ENCODE assay signal across 8 mouse cellular contexts in genomic region chr14:25694569-25694897, GRCm38 (mm10). TPM values are rescaled to one million over a fixed set of nuclear protein-coding genes. Genes with fewer than 3 reads are reported as not detected.
DNase-seq lines count a peak whose midpoint lies in the region; ATAC-seq and TF ChIP-seq lines count a peak whose summit lies in the region.

No protein-coding gene starts in this region.

- peak overlapping the region; percentile 88 for H3K9ac ChIP-seq in embryonic facial prominence, embryonic 13.5 days
- peak overlapping the region; percentile 55 for H3K9ac ChIP-seq in intestine, postnatal 0 days (ENCODE audit: low read depth, low read length)
- peak overlapping the region; percentile 80 for H3K9ac ChIP-seq in lung, embryonic 14.5 days
- H3K9ac ChIP-seq in stomach, postnatal 0 days (ENCODE audit: low read length), result peak overlapping the region; percentile 82

- H3K4me2 ChIP-seq in embryonic facial prominence, embryonic 13.5 days, result peak overlapping the region; percentile 97
- peak overlapping the region; percentile 86 for H3K4me2 ChIP-seq in intestine, postnatal 0 days (replicated peaks; ENCODE audit: low read depth)
- peak overlapping the region; percentile 77 for H3K4me2 ChIP-seq in lung, embryonic 14.5 days
- peak overlapping the region; percentile 98 for H3K4me2 ChIP-seq in stomach, postnatal 0 days (replicated peaks; ENCODE audit: low read depth)

- no peak overlapping the region for H3K27ac ChIP-seq in embryonic facial prominence, embryonic 13.5 days
- H3K27ac ChIP-seq in intestine, postnatal 0 days (ENCODE audit: low read depth, low read length), result peak overlapping the region; percentile 71
- H3K27ac ChIP-seq in lung, embryonic 14.5 days (ENCODE audit: low read depth), result no peak overlapping the region
- no peak overlapping the region; the same call in 1 of the 2 replicates for H3K27ac ChIP-seq in stomach, postnatal 0 days (replicated peaks)

- H3K9me3 ChIP-seq in embryonic facial prominence, embryonic 13.5 days, result no peaks in the 10 kb centered on the region
- no peaks in the 10 kb centered on the region for H3K9me3 ChIP-seq in intestine, postnatal 0 days (ENCODE audit: control insufficient read depth)
- H3K9me3 ChIP-seq in lung, embryonic 14.5 days (ENCODE audit: low read depth, low read length), result no peaks in the 10 kb centered on the region
- no peaks in the 10 kb centered on the region for H3K9me3 ChIP-seq in stomach, postnatal 0 days (ENCODE audit: control insufficient read depth, low read length)

- TF ChIP-seq CTCF in intestine, postnatal 0 days (IDR thresholded peaks at IDR 0.05; ENCODE audit: low read depth), result no peak
- TF ChIP-seq CTCF in lung, embryonic 14.5 days (IDR thresholded peaks at IDR 0.05; ENCODE audit: low read depth), result no peak
- TF ChIP-seq CTCF in stomach, postnatal 0 days (IDR thresholded peaks at IDR 0.05; ENCODE audit: low read depth), result no peak

- TF ChIP-seq EP300 in stomach, postnatal 0 days (optimal IDR thresholded peaks at IDR 0.05), result no peak

- no peaks in the 10 kb centered on the region for H3K27me3 ChIP-seq in embryonic facial prominence, embryonic 13.5 days
- no peaks in the 10 kb centered on the region for H3K27me3 ChIP-seq in intestine, postnatal 0 days (replicated peaks; ENCODE audit: control insufficient read depth, insufficient read depth, low read length)
- H3K27me3 ChIP-seq in lung, embryonic 14.5 days (ENCODE audit: insufficient read depth, low read length), result no peaks in the 10 kb centered on the region
- no peaks in the 10 kb centered on the region for H3K27me3 ChIP-seq in stomach, postnatal 0 days (ENCODE audit: control insufficient read depth, insufficient read depth, low read length)

- WGBS in embryonic facial prominence, embryonic 13.5 days, result under 1% methylated on average over 10 of the region's 10 CpGs
- 2% methylated on average over 10 of the region's 10 CpGs for WGBS in intestine, postnatal 0 days
- WGBS in lung, embryonic 14.5 days, result under 1% methylated on average over 10 of the region's 10 CpGs
- 1% methylated on average over 10 of the region's 10 CpGs for WGBS in stomach, postnatal 0 days

- ATAC-seq in embryonic facial prominence, embryonic 13.5 days (ENCODE audit: insufficient number of reproducible peaks, insufficient read depth, low FRiP score, low TSS enrichment, low read depth), result no peak; the same call in 1 of the 2 replicates
- peak; percentile 38; the same call in 1 of the 2 replicates for ATAC-seq in intestine, postnatal 0 days
- peak; percentile 45 for ATAC-seq in lung, embryonic 14.5 days (ENCODE audit: insufficient read depth)
- peak; percentile 62 for ATAC-seq in stomach, postnatal 0 days (ENCODE audit: low FRiP score, low TSS enrichment)

- peaks cover 38% of the 10 kb centered on the region for H3K36me3 ChIP-seq in embryonic facial prominence, embryonic 13.5 days
- H3K36me3 ChIP-seq in intestine, postnatal 0 days (ENCODE audit: control insufficient read depth, insufficient read depth), result peaks cover 38% of the 10 kb centered on the region
- peaks cover 39% of the 10 kb centered on the region for H3K36me3 ChIP-seq in lung, embryonic 14.5 days (ENCODE audit: insufficient read depth)
- H3K36me3 ChIP-seq in stomach, postnatal 0 days (ENCODE audit: control insufficient read depth, insufficient read depth, low read length), result peaks cover 11% of the 10 kb centered on the region

- peaks cover 30% of the 10 kb centered on the region for H3K4me1 ChIP-seq in embryonic facial prominence, embryonic 13.5 days
- peaks cover 7% of the 10 kb centered on the region for H3K4me1 ChIP-seq in intestine, postnatal 0 days (replicated peaks; ENCODE audit: control insufficient read depth, insufficient read depth, low read length)
- H3K4me1 ChIP-seq in lung, embryonic 14.5 days (ENCODE audit: insufficient read depth), result peaks cover 9% of the 10 kb centered on the region
- no peaks in the 10 kb centered on the region for H3K4me1 ChIP-seq in stomach, postnatal 0 days (replicated peaks; ENCODE audit: control insufficient read depth, insufficient read depth)

- H3K4me3 ChIP-seq in embryonic facial prominence, embryonic 13.5 days, result peak overlapping the region; percentile 85
- peak overlapping the region; percentile 69 for H3K4me3 ChIP-seq in intestine, postnatal 0 days (ENCODE audit: low read depth, low read length)
- H3K4me3 ChIP-seq in lung, embryonic 14.5 days (ENCODE audit: low read depth, low read length), result peak overlapping the region; percentile 75
- peak overlapping the region; percentile 77 for H3K4me3 ChIP-seq in stomach, postnatal 0 days (ENCODE audit: low read depth, low read length)

- DNase-seq in lung, adult 18-20 months, result peak; percentile 53 to 68
- no peak for DNase-seq in lung, postnatal 25 days (ENCODE audit: low spot score)
- DNase-seq in lung, embryonic 14.5 days, result peak; percentile 33
- peak; percentile 78 for DNase-seq in stomach, postnatal 0 days (ENCODE audit: low spot score)
- DNase-seq in frontal cortex, adult 2 months (ENCODE audit: extremely low spot score in 1 of 2, low spot score in 1 of 2), result no peak
- DNase-seq in right cerebral cortex, postnatal 4 days, result no peak

RNA-seq across cellular contexts. Expression of gene Ppif, which starts 0.6 kb away (rescaled TPM):
- polyA plus RNA-seq in embryonic facial prominence, embryonic 13.5 days (2015; fragmentation: Nextera tagmentation; extraction: Ambion mirVana), result 31.4 and 34.1 TPM in 2 replicates
- 73.8 and 80.0 TPM in 2 replicates for polyA plus RNA-seq in intestine, postnatal 0 days (2015; fragmentation: Nextera tagmentation; extraction: Ambion mirVana)
- 29.2 and 30.4 TPM in 2 replicates for polyA plus RNA-seq in lung, embryonic 14.5 days (2014; fragmentation: Nextera tagmentation; extraction: Ambion mirVana)
- polyA plus RNA-seq in stomach, postnatal 0 days (2015; fragmentation: Nextera tagmentation; extraction: Ambion mirVana), result 66.1 and 74.6 TPM in 2 replicates
- polyA plus RNA-seq in frontal cortex, adult 2 months (2012; rRNA removed), result 48.2 and 56.4 TPM in 2 replicates

Comparison
In these comparisons a context has a peak if more than half of its experiments do, and no peak if none do; other contexts are left out.
1. DNase-seq: peak in lung, adult 18-20 months (2 of 2), lung, embryonic 14.5 days (single experiment) and stomach, postnatal 0 days (single experiment); none in lung, postnatal 25 days (single experiment), frontal cortex, adult 2 months (0 of 2) and right cerebral cortex, postnatal 4 days (single experiment).
2. Peak in every context shown above with its lines, with median percentiles within 50 percentile points of each other: H3K4me2 ChIP-seq, H3K4me3 ChIP-seq and H3K9ac ChIP-seq.